Mouse (Mus musculus): ENCODE measurements at regions not wholly inside any gene's neighbourhood (a gene's known extent, or its start where the extent isn't known, plus 50 kb on each side); places are given as distances from the start of the nearest gene placed in this dataset.

DNA sequence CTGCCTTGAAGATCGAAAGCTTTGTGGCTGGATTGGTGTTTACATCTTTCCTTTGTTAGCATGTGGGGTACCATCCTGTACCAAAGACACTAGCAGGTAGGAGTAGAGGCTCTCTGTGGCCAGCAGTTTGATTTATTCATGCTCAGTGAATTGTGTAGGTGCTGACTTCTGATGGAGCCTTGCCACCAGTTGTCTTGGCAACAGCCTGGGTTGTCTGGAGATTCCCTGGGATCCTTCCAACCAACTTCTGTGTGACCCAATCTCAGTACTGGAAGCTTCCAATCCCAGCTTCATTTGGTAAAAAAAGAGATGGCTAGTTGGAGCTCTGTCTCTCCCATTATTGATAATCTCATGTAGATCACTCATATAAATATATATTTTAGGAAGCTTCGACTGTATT is 73.6 kb downstream of the Gm19935 start:
- TF ChIP-seq POLR2A (IDR thresholded peaks at IDR 0.05; ENCODE audit: insufficient read length, low read depth) (no peak), MYOD1 (IDR thresholded peaks at IDR 0.05; ENCODE audit: control insufficient read depth in 1 of 3, insufficient read length in 2 of 3, low read depth in 2 of 3) (no peak), POLR2AphosphoS2 (IDR thresholded peaks at IDR 0.05; ENCODE audit: insufficient read length, low read depth) (no peak), TCF3 (IDR thresholded peaks at IDR 0.05; ENCODE audit: insufficient read length, low read depth) (no peak), TCF12 (IDR thresholded peaks at IDR 0.05; ENCODE audit: insufficient read depth, poor library complexity, severe bottlenecking) (no peak), USF1 (IDR thresholded peaks at IDR 0.05; ENCODE audit: low read depth) (no peak), MAX (IDR thresholded peaks at IDR 0.05; ENCODE audit: low read depth) (no peak), CEBPB (IDR thresholded peaks at IDR 0.05; ENCODE audit: insufficient read depth, poor library complexity, severe bottlenecking) (no peak), REST (IDR thresholded peaks at IDR 0.05; ENCODE audit: insufficient read depth, insufficient read length) (no peak), MYOG (IDR thresholded peaks at IDR 0.05; ENCODE audit: control insufficient read depth in 1 of 3, insufficient read depth in 1 of 3, insufficient read length in 2 of 3, low read depth in 2 of 3) (no peak)

All from myocyte (in vitro differentiated cells).